Mouse (Mus musculus): ENCODE results near the gene Olfr1394. TPM values are rescaled to one million over a fixed set of nuclear protein-coding genes. Genes with fewer than 3 reads are reported as not detected.
"Not testable (repeated sequence)": the region's sequence is repeated elsewhere in the genome, so short reads cannot be mapped to it uniquely, and the experiment has no call there.

Olfr1394 gene
- total RNA-seq (2017) = not detected in 2 replicates

DNA sequence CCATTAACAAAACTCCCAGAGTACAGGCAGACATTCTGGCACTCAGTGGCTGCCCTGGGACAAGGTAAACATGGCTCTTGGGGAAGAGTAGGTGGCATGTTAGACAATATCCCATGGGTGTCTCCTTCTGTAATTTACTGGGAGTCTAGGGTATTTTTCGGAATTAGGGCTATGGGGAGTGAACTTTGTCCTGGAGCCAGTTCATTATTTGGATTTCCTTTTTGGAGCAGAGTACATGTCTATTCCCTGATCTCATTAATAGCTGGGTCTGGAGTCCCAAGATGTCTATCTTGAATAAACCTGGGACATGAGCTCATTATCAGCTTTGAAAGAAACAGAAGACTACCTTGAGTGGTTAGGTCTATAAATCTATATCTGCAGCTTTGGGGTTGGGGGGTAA, at the start of gene Olfr1394:
Olfr1394 (plus strand) TSS at position 301 of the 400 bp plus-strand sequence.
- ATAC-seq (ENCODE audit: extremely low read depth, insufficient number of reproducible peaks, low FRiP score, poor library complexity, severe bottlenecking) = no peak

DNA sequence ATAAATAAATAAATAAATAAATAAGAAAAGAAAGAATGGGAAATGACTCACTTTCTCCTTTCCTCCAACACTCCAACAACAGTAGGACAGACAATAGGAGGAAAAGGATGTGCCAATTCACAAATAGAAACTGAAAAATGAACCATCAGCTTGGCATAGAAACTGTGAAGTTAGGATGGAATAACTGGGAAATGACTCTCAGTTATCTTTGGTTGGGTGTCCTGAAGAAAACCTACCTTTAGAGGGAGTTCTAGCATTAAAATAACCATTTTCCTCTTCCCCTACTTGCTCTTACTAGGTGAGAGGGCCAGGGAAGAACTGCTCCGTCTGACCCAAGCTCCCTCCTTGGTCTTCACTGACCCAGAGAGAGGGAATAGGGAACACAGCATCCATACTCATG, 48.4 kb upstream of the Olfr1394 start:
- no peak for ATAC-seq (ENCODE audit: extremely low read depth, insufficient number of reproducible peaks, low FRiP score, poor library complexity, severe bottlenecking)

DNA sequence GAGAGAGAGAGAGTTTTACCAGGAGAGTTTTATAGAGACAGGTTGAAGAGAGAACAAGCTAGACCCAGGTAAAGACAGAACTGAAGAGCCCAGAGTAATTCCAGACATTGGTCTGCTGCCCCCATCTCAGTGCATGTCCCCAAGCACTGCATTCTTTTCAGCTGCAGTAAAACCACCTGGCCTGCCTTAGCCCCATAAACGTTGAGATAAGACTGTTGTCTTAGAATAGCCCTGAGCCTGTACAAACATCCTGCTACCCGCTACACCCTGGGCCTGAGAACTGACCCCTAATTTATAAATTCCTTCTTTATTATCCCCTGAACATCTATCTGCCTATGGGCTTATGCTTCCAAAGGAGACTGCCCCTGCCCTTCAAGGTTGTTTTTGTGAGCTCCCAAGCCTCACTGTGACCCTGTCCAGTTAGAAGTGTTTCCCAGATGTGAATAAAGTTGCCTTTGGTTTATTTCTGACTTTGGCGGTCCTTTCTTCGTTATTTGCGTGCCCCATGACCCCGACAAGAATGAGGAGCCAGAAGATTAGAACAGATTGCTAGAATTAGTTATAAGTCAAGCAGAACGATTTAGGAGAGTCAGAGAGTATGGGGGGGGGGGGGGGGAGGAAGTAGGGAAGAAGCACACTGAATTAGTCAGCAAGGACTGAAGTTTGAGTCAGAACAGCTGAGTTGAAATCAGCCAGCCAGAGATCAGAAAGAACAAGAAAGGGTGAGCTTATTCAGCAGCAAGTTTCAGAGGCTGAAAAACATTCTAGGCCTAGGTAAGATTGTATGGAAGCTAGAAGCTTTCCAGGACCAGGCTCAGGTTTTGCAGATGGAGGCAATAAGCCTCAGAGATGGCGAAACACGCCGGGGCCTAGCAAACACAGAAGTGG, 46.3 kb upstream of the Olfr1394 start:
- ATAC-seq (ENCODE audit: extremely low read depth, insufficient number of reproducible peaks, low FRiP score, poor library complexity, severe bottlenecking) = no peak

DNA sequence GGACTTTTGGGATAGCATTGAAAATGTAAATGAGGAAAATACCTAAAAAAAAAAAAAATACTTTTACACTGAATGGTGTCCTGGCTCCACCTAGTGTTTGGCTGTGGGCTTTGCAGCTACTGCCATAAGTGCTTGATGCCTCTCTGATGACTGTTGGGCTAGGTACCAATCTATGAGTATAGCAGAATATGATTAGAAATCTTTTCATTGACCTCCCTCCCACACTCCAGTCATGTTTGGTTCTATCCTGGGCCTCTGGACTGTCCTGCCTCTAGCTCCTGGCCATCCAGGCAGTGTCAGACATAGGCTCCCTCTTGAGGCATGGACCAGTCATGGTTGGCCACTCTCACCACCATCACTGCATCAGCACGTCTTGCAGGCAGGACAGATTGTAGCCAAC, 45.3 kb upstream of the Olfr1394 start:
- ATAC-seq (ENCODE audit: extremely low read depth, insufficient number of reproducible peaks, low FRiP score, poor library complexity, severe bottlenecking) = peak; percentile 67

DNA sequence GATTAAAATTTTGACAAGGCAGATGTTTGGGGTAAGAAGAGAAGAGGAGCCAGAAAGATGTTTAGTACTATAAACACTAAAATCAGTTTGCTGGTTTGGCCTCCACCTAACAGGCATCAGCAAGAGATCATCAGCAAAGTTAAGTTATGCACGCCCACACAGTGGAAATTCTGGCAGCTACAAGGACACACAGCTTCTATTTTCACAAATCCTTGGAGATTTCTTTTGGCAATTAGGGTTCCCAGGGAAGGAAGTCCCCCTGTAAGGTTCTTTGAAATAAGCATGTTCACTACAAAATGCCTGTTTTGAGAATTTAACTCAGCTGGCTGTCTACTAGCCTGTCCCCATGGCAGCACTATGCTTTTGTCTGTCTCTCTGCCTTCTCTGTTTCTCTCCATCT, 43.2 kb upstream of the Olfr1394 start:
- ATAC-seq (ENCODE audit: extremely low read depth, insufficient number of reproducible peaks, low FRiP score, poor library complexity, severe bottlenecking) = no peak

DNA sequence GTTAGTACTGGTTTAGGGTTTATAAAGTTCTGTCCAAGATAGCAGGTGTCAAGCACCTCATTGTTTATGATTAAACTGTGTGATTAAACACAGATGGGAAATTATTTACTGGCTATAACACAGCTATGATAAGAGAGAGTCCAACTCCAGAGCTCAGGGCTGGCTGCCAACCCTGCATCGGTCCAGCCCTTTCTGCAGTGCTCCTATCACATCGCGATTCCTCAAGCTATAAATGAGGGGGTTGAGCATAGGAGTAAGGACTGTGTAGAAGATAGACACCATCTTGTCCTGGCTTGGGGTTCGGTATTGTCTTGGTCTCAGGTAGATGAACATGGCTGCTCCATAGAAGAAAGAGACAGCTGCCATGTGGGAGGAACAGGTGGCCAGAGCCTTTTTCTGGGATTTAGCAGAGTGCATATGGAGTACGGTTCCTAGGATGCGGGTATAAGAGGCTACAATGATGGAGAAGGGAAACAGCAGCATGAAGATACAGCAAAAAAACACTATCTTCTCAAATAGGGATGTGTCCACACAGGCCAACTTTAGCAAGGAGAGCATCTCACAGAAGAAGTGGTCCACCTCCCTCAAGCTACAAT, 41.5 kb upstream of the Olfr1394 start:
- ATAC-seq (ENCODE audit: extremely low read depth, insufficient number of reproducible peaks, low FRiP score, poor library complexity, severe bottlenecking) = no peak

DNA sequence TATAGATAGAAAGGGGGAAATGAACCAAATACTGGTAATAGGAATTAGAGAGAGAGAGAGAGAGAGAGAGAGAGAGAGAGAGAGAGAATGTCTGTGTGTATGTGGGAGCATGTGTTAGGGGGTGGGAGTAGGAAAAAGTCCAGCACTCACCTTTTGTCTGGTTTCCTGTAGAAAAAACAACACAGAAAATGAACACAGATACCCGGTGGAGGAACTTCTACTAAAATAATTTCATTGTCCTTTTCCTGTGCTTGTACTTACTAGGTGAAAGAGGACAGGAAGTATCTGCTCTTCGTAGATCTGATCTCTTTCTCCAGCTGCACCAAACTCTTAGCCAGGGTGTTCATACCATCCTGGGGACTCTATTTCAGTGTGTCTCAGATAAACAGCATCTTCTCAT, 40.0 kb upstream of the Olfr1394 start:
- ATAC-seq (ENCODE audit: extremely low read depth, insufficient number of reproducible peaks, low FRiP score, poor library complexity, severe bottlenecking) = no peak

DNA sequence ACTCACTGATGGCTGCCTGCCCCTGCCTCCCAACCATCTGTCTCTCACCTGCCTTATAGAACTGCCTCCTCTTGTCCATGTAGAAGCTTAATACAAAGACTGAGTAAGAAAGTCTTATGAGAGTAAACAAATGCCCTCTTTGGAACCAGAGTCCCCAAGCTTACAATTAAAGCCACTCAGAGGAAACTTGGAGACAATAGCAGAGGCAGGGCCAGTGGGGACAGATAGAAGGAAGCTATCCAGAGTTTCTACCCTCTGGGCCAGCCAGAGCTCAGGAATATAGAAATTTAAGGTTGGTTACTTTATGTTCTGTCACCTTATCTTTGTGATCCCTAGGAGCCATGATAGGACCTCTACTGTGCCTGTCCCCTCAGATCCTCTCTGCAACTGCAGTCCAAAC, 39.4 kb upstream of the Olfr1394 start, which contains the start of gene Olfr1396:
Olfr1396 (minus strand) TSS at position 101 of the 400 bp plus-strand sequence.
- ATAC-seq (ENCODE audit: extremely low read depth, insufficient number of reproducible peaks, low FRiP score, poor library complexity, severe bottlenecking) = no peak

DNA sequence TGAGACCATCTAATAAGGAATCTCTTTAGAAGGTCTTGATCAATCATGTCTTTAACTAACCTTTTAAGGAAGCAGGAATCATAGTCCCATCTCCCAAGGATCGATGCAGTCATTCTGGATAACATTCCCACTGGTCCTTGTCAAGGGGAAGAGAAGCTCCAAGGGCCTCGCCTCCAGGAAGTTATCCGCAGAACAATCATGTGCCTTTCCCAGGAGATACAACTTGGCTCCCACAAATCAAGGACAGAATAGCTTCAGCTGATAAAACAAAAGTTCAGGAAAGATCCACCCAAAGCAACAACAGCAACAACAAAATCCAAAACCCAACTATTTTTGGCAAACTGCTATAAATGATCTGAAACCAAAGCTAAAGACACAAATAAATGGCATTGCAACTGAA, 34.5 kb upstream of the Olfr1394 start:
- ATAC-seq (ENCODE audit: extremely low read depth, insufficient number of reproducible peaks, low FRiP score, poor library complexity, severe bottlenecking) = no peak

DNA sequence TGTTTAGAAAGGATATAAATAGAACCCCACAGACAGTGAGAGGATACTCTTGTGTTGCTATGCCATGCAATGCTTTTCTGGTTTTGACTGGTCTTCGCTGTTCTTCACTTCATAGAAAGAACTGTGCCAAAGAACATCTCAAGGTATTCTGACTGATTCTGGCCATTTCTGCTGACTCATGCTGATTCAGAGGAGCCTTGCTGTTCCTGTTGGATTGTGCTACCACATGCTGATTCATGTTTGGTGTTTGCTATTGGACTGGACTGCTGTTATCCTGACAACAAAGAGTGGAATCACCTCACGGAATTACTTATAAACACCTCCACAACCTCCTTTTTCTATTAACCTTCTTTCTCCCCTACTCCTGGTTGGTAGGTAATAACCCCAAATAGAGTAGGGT, 30.0 kb upstream of the Olfr1394 start:
- ATAC-seq (ENCODE audit: extremely low read depth, insufficient number of reproducible peaks, low FRiP score, poor library complexity, severe bottlenecking) = no peak

DNA sequence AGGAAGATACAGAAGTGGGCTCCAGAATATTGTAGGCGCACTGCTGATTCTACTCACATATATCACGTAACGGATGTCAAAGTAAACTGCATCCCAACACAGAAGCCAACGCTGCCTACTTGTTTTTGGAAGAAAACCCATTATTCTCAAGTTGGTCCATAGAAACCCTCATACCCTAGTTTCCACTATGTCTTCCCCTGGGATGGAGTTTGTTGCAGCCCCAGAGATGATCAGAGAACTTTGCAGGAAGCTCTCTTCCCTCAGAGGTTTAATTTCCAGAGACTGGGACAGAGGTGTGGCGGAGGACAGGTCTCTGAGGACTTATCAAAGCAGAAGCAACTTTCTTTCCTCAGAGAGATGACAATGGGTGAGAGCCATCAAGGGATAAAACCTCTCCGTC, 12.2 kb upstream of the Olfr1394 start, which contains the start of gene Olfr1395:
Olfr1395 (plus strand) TSS at position 301 of the 400 bp plus-strand sequence.
- no peak for ATAC-seq (ENCODE audit: extremely low read depth, insufficient number of reproducible peaks, low FRiP score, poor library complexity, severe bottlenecking)

DNA sequence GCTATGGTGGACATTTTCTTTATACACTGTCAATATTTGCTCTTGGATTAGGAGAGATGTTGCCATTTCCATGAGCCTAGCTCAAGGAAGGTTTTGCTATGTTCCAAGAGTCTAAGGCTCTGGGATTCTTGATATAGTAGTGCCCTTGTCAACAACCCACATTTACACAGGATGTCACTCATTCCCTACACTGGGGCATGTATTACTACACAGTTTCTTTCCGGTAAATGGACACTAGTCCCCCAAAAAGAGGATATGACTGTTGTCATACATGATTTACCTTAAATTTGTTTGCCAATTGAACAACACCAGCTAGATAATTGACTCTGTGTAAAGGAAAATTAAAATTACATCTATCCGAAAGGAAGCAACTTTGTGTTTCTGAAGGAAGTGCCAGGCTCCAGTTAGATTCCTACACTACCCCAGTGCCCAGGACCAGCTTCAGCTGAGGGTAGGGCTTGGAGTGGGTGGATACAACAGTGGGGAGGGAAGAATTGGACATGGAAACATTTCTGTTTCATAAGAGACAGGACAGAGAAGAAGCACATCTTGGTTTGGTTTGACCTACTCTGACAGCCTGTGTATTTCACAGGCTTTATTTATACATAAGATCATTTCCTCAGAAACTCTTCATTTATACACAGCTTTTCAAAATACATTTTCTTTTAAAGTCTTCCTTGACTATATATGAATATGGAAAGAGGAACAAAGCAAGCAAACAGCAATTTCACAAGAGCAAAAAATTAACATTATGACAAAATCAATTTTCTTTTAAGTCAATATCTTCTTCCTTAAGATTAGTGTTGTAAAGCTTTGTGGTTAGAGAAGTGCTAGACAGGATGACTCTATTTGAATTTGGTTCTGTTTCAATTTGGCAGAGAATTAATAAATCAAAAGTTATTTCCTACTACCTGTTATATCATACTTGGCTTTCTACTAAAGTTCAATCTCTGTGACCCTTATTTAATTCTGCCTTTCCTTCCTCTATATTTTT, 2.9 kb downstream of the Olfr1394 start:
- no peak for ATAC-seq (ENCODE audit: extremely low read depth, insufficient number of reproducible peaks, low FRiP score, poor library complexity, severe bottlenecking)

DNA sequence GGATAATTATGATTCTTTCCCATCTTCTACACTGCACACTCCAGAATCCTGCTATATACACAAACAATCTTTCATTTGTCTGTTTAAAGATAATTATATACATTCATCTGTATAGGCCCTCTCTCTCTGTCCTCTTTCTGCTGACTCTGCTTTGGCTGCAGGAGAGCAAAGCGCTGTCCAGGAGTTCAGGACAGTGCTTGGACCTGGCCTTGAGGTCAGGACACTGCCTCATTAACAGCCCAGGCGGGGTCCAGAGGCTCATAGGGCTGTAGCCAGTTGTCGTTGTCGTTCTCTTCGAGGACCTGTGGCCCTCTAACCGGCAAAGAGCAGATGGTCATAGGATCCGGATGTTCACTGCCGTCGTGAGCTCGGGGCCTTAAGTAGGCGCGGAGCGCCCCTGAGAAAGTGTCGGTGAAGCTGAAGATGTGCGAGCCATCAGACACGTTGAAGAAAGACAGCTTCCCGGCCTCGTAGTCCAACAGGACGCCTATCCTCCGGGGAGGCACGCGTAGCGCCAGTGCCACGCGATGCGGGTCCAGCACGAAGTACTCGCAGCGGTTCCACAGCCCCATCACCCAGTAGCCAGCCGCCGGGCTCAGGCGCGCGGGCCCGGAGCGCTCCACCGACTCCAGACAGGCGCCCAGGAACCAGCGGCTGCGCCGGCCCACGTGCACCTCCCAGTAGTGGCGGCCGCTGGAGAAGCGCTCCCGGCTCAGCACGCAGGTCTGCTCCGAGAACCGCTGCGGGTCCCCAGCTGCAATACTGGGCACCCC, 14.8 kb downstream of the Olfr1394 start:
- ATAC-seq (ENCODE audit: extremely low read depth, insufficient number of reproducible peaks, low FRiP score, poor library complexity, severe bottlenecking) = no peak

DNA sequence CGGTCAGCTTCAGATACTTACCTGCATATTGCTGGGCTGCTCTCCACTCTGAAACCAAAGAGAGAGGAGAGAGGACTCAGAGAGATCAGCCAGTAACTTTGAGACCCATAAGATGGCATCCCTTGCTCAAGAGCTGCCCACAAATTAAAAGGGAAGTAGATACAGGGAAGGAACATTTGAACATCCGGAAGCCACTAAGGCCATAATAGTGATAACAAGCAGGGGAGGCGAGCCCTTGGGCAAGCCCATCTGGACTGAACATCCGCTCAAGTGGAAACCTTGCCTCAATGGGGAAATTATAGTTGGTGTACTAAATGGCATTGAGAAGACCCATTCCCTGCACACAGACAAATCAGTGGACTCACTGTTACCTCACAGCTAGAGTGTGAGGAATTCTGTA, 16.4 kb downstream of the Olfr1394 start:
- ATAC-seq (ENCODE audit: extremely low read depth, insufficient number of reproducible peaks, low FRiP score, poor library complexity, severe bottlenecking) = peak; percentile 73; the same call in 1 of the 2 replicates

DNA sequence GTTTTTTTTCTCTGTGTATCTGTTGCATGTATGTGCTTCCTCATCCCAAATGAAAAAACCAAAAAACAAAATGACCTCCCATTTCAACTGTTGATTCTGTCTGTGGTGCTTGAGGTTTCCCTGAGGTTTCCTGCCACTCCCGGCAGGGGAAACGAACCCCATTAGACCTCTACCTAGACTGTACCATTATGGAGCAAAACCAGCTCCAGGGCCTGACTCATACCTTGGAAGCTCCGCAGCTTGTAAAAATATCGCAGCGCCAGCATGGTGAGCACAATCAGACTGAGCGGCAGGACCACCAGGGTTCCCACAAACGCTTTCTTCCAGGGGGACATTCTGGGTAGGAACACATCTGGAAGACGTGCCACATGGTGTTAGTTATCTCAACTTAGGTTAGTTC, 21.2 kb downstream of the Olfr1394 start:
- ATAC-seq (ENCODE audit: extremely low read depth, insufficient number of reproducible peaks, low FRiP score, poor library complexity, severe bottlenecking) = no peak

DNA sequence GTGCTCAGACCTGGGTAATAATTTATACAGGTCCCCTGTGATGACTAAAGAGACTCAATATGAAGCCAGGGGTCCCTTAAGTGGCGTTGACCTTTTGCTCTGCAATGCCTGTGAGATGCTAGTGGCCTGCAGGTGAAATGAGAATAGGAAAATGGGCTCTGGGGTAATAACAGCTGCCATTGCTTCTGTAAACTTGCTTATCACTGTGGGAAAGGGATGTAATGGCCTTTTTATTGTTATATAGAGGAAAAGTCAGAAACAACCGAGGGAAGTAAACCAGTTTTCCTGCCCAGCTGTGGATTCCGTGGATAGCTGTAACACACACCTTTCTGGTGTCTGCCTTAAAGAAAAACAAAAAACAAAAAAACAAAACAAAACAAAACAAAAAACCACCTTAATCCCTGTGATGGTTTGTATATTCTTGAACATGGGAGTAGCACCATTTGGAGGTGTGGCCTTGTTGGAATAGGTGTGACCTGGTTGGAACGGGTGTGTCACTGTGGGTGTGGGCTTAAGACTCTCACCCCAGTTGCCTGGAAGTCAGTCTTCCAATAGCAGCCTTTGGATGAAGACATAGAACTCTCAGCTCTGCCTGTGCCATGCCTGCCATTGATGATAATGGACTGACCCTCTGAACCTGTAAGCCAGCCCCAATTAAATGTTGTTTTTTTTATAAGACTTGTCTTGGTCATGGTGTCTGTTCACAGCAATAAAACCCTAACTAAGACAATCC, 22.0 kb downstream of the Olfr1394 start:
- not testable (repeated sequence) for ATAC-seq (ENCODE audit: extremely low read depth, insufficient number of reproducible peaks, low FRiP score, poor library complexity, severe bottlenecking)

DNA sequence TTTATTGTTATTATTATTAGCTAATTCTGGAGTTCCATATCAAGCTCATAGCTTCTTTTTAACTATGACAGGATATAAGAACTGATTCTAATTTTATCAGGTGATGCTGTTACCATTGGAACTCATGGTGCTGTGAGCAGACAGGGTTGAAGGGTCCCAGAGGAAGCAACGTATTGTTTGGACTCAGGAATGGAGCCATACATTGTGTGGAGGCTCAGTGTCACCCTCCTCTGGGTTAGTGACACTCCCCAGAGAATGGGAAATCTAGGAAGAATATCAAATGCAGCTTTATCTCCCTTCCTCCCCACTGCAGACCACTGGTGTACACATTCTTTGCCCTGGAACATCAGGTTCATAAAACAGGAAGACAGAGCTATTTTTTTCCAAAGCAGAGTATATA, 29.0 kb downstream of the Olfr1394 start:
- ATAC-seq (ENCODE audit: extremely low read depth, insufficient number of reproducible peaks, low FRiP score, poor library complexity, severe bottlenecking) = no peak

DNA sequence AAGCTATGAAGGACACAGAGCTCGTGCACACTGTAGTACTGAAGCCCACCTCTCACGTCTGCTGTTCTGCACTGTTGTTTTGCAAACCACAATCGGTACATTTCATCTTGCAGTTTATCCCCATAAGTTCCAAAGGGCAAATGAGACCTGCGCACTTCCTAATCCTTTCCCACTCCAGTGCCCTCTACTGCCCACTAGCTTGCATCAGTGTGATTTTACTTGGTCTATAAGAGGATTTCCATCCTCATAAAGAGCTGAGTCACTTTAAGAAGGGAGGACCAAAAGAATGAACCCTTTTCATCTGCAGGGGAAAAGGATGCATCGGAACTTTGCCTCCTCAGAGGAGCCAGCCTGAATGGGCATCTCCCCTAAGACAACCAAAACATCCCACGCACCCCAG, 32.3 kb downstream of the Olfr1394 start:
- ATAC-seq (ENCODE audit: extremely low read depth, insufficient number of reproducible peaks, low FRiP score, poor library complexity, severe bottlenecking) = no peak

Data from neutrophil, adult 5-6 weeks (primary cell).